Comparison of ENCODE assay signal across 10 mouse cellular contexts in the genomic region with DNA sequence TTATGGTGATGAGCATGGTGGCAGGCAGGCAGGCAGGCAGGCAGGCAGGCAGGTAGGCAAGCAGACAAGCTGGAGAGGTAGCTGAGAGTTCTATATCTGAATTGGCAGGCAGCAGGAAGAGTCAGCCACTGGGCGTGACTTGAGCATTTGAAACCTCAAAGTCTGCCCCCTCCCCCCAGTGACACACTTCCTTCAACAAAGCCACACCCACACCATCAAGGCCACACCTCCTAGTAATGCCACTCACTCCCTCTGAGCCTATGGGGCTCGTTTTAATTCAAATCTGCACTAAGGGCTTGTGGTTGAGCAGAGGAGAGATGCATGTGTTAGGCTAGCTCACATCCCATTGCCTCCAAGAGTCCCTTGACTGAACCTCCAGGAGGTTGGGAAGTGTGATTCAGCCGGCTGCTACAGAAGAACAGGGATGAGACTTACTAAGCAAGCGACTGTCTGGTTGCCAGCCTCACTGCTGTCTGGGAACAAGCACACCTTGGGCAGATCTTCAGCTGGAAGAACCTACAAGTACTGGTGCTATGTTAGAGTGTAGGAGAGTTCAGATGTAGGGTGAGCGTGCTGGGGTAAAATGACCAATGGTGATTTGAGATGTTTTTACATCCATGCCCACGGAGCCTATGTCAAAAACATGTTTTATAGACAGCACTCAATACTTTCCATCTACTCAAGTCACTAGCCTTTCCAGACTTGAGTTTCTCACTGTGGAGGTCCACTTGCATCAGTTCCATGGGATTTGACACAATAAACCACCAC. TPM values are rescaled to one million over a fixed set of nuclear protein-coding genes. Genes with fewer than 3 reads are reported as not detected.
DNase-seq lines count a peak whose midpoint lies in the region; ATAC-seq and TF ChIP-seq lines count a peak whose summit lies in the region.
"Had no signal": no experiment of that assay in that cellular context is flagged by ENCODE, and none has a peak within 500 bp of the region (broad histone marks: within the 10 kb centered on the region; RNA-seq: fewer than 3 reads in every experiment).

No protein-coding gene starts in this region.

- H3K4me3 ChIP-seq in liver, embryonic 13.5 days (replicated peaks): no peak overlapping the region
- H3K4me3 ChIP-seq: embryonic facial prominence, embryonic 12.5 days; megakaryocyte, embryonic 14.5 days had no signal

- TF ChIP-seq CTCF in brain, embryonic 14.5 days (IDR thresholded peaks at IDR 0.05; ENCODE audit: borderline replicate concordance, extremely low read depth, insufficient read depth, insufficient read length): no peak

- no peaks in the 10 kb centered on the region for H3K27me3 ChIP-seq in liver, embryonic 13.5 days
- H3K27me3 ChIP-seq: embryonic facial prominence, embryonic 12.5 days had no signal

- peaks cover 5% of the 10 kb centered on the region; the same call in 1 of the 2 replicates for H3K4me1 ChIP-seq in liver, embryonic 13.5 days (replicated peaks)

- ATAC-seq in frontal cortex, adult (ENCODE audit: low TSS enrichment): peak; percentile 73
- peak; percentile 31; the same call in 1 of the 2 replicates for ATAC-seq in liver, embryonic 13.5 days (ENCODE audit: low read depth)

- no peak overlapping the region for H3K9ac ChIP-seq in liver, embryonic 13.5 days
- H3K9ac ChIP-seq: embryonic facial prominence, embryonic 12.5 days had no signal

- intact Hi-C loops in heart, postnatal 36 days (cut with DNase I): no loop called here

- H3K9me3 ChIP-seq in liver, embryonic 13.5 days (replicated peaks): no peaks in the 10 kb centered on the region
- H3K9me3 ChIP-seq: embryonic facial prominence, embryonic 12.5 days had no signal

- no peak for DNase-seq in frontal cortex, postnatal 36 days (ENCODE audit: low spot score in 2 of 2)
- DNase-seq in A20 (ENCODE audit: low read depth, low spot score): peak; percentile 38
- peak; percentile 22 for DNase-seq in brain, embryonic 14.5 days (ENCODE audit: low read depth)
- no peak for DNase-seq in liver, embryonic 13.5 days
- no peak for DNase-seq in c-Kit-positive CD71-positive TER-119-positive erythroid progenitor cells, embryonic 14.5 days (ENCODE audit: low spot score)
- DNase-seq in adrenal gland, postnatal 36 days: no peak
- no peak for DNase-seq in heart, postnatal 36 days

- no peak overlapping the region for H3K4me2 ChIP-seq in liver, embryonic 13.5 days
- H3K4me2 ChIP-seq: embryonic facial prominence, embryonic 12.5 days had no signal

- 68% methylated on average over 6 of the region's 6 CpGs for WGBS in liver, embryonic 13.5 days (ENCODE audit: insufficient replicate concordance)

- H3K36me3 ChIP-seq in liver, embryonic 13.5 days: peaks cover 11% of the 10 kb centered on the region

- no peak for TF ChIP-seq POLR2A in brain, embryonic 14.5 days (IDR thresholded peaks at IDR 0.05; ENCODE audit: borderline replicate concordance, extremely low read depth, insufficient read depth, insufficient read length, poor library complexity, severe bottlenecking)

- H3K27ac ChIP-seq in liver, embryonic 13.5 days: no peak overlapping the region

RNA-seq across cellular contexts. Expression of a gene that starts 33.6 kb away (rescaled TPM):
- 118 and 129 TPM in 2 replicates for polyA plus RNA-seq in brain, embryonic 14.5 days (2012; rRNA removed)
- 40.1 and 46.8 TPM in 2 replicates for polyA plus RNA-seq in liver, embryonic 13.5 days (2015; fragmentation: Nextera tagmentation; extraction: Ambion mirVana)
- total RNA-seq in adrenal gland, postnatal 36 days (2021): 100 to 1,000 TPM; 823 to 834 TPM
- 100 to 1,000 TPM; 564 to 643 TPM for total RNA-seq in heart, postnatal 36 days (2021)

Comparison
In these comparisons a context has a peak if more than half of its experiments do, and no peak if none do; other contexts are left out.
1. DNase-seq: peak in A20 (single experiment) and brain, embryonic 14.5 days (single experiment); none in frontal cortex, postnatal 36 days (0 of 2), liver, embryonic 13.5 days (single experiment), c-Kit-positive CD71-positive TER-119-positive erythroid progenitor cells, embryonic 14.5 days (single experiment), adrenal gland, postnatal 36 days (0 of 2) and heart, postnatal 36 days (0 of 2).